Mouse (Mus musculus) midbrain, embryonic 13.5 days (tissue): ENCODE results near the gene Zscan22. TPM values are rescaled to one million over a fixed set of nuclear protein-coding genes. Genes with fewer than 3 reads are reported as not detected.
"Not testable (repeated sequence)": the region's sequence is repeated elsewhere in the genome, so short reads cannot be mapped to it uniquely, and the experiment has no call there.

Experiments
- ATAC-seq: fragments of 200-750 bp; cut with Nextera tagmentation; 2 replicates; pipeline ENCODE4 v1.8.0; 2017; ENCODE audit warnings: mild to moderate bottlenecking, moderate TSS enrichment, moderate library complexity
- H3K27ac ChIP-seq: fragments of 300-500 bp; sonication (generic); 2 replicates; pipeline ENCODE4 v1.5.1; 2015; ENCODE audit warnings: inconsistent platforms, mild to moderate bottlenecking, moderate library complexity
- H3K27me3 ChIP-seq: fragments of 300-500 bp; sonication (generic); 2 replicates; pipeline ENCODE4 v1.6.1; 2015; ENCODE audit warnings: mild to moderate bottlenecking, inconsistent platforms
- H3K36me3 ChIP-seq: fragments of 300-500 bp; sonication (generic); 2 replicates; pipeline ENCODE4 v1.6.1; 2015; ENCODE audit warnings: mild to moderate bottlenecking, inconsistent platforms
- H3K4me1 ChIP-seq: fragments of 300-500 bp; sonication (generic); replicated peaks from 2 replicates; pipeline ENCODE4 v1.6.1; 2015; ENCODE audit warnings: inconsistent platforms
- H3K4me2 ChIP-seq: fragments of 300-500 bp; sonication (generic); replicated peaks from 2 replicates; pipeline ENCODE4 v1.6.1; 2015; ENCODE audit warnings: moderate library complexity, mild to moderate bottlenecking, inconsistent platforms
- H3K4me3 ChIP-seq: fragments of 300-500 bp; sonication (generic); replicated peaks from 2 replicates; pipeline ENCODE4 v1.5.1; 2015; ENCODE audit warnings: mild to moderate bottlenecking, inconsistent platforms
- H3K9ac ChIP-seq: fragments of 300-500 bp; sonication (generic); replicated peaks from 2 replicates; pipeline ENCODE4 v1.6.1; 2015; ENCODE audit warnings: mild to moderate bottlenecking, inconsistent platforms
- H3K9me3 ChIP-seq: fragments of 300-500 bp; sonication (generic); 2 replicates; pipeline ENCODE4 v1.6.1; 2016; ENCODE audit warnings: mild to moderate bottlenecking, inconsistent platforms
- WGBS: fragments of 180-500 bp; shearing (Covaris S2); methylation state at CpG from one replicate; pipeline ENCODE4 v1.1.7; 2015; 5-methylcytosine and 5-hydroxymethylcytosine counted together
- polyA plus RNA-seq: library from polyadenylated mRNA; unstranded; fragments of >200 nt; fragmentation: Nextera tagmentation; extraction: Ambion mirVana; gene quantifications from 2 replicates; pipeline ENCODE4 v1.2.1, GENCODE M21; 2015

Zscan22 gene
- polyA plus RNA-seq, 1 experiment from 2014 or later, result 10.4 TPM

- H3K4me2 ChIP-seq, result no peak overlapping the region
- WGBS, result 86% methylated on average over 1 of the region's 1 CpGs
- no peaks in the 10 kb centered on the region for H3K27me3 ChIP-seq
- no peak overlapping the region for H3K27ac ChIP-seq
- H3K9me3 ChIP-seq, result no peaks in the 10 kb centered on the region
- peaks cover 10% of the 10 kb centered on the region for H3K4me1 ChIP-seq
- ATAC-seq, result no peak
- no peak overlapping the region for H3K9ac ChIP-seq
- no peak overlapping the region for H3K4me3 ChIP-seq
- H3K36me3 ChIP-seq, result peaks cover 60% of the 10 kb centered on the region
Measured at GRCm38 (mm10) chr7:12905146-12905545, 7.5 kb downstream of the Zscan22 start.

GRCm38 (mm10) chr7:12909498-12909962, 11.9 kb downstream of the Zscan22 start:
- H3K4me2 ChIP-seq, result peak overlapping the region; percentile 62
- no peaks in the 10 kb centered on the region for H3K9me3 ChIP-seq
- peak overlapping the region; percentile 75 for H3K27ac ChIP-seq
- H3K36me3 ChIP-seq, result peaks cover 47% of the 10 kb centered on the region
- peak overlapping the region; percentile 47 for H3K4me3 ChIP-seq
- H3K4me1 ChIP-seq, result peaks cover 10% of the 10 kb centered on the region
- H3K9ac ChIP-seq, result peak overlapping the region; percentile 60; the same call in 1 of the 2 replicates
- peak; percentile 68 for ATAC-seq
- WGBS, result 42% methylated on average over 7 of the region's 7 CpGs
- H3K27me3 ChIP-seq, result no peaks in the 10 kb centered on the region

DNA sequence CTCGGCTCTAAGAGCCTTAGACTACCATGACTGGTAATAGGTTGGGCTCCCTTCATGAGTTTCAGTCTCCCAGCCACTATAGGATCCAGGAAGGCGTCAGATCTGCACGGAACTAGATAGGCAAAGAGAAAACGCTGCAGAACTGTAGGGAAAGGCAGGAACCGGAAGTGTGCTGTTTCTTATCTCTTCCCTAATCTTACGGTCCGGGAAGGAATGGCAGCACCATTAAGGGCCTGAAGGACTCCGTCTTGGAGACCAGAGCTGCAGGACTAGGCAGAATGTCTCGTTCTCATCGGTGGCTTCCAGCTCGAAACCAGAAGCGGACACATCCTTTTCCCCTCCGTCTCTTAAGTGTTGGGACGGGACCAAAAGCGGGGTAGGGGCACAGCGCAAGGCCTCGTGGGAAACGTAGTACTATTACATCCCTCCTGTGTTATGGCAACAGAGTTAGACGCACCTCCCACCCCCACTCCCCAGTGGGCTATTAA, 12.6 kb downstream of the Zscan22 start:
- Histone ChIP-seq H3K4me3 (peak overlapping the region; percentile 47), H3K4me1 (peaks cover 10% of the 10 kb centered on the region), H3K27ac (peak overlapping the region; percentile 75), H3K9me3 (no peaks in the 10 kb centered on the region), H3K27me3 (no peaks in the 10 kb centered on the region), H3K9ac (peak overlapping the region; percentile 60), H3K4me2 (peak overlapping the region; percentile 62), H3K36me3 (peaks cover 41% of the 10 kb centered on the region)
- peak; percentile 89 for ATAC-seq
- 6% methylated on average over 19 of the region's 19 CpGs for WGBS

- Histone ChIP-seq H3K27me3 (no peaks in the 10 kb centered on the region), H3K4me3 (no peak overlapping the region), H3K9ac (no peak overlapping the region), H3K27ac (no peak overlapping the region), H3K36me3 (peaks cover 7% of the 10 kb centered on the region; the same call in 1 of the 2 replicates), H3K4me2 (no peak overlapping the region), H3K4me1 (peaks cover 10% of the 10 kb centered on the region), H3K9me3 (no peaks in the 10 kb centered on the region)
- ATAC-seq, result no peak
Measured at GRCm38 (mm10) chr7:12913556-12913955, 15.9 kb downstream of the Zscan22 start.

DNA sequence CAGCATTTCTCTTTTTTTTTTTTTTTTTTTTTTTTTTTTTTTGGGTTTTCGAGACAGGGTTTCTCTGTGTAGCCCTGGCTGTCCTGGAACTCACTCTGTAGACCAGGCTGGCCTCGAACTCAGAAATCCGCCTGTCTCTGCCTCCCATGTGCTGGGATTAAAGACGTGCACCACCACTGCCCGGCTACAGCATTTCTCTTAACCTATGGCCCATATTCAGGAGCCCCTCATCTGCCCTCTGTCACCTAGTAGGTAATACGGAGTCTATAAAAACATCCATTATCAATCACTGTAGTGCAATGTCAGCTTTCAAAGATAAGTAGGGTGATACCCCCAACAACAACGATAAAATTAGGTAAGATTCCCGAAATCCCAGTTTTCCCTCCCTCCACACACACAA, 22.9 kb downstream of the Zscan22 start:
- not testable (repeated sequence) for ATAC-seq
- WGBS, result 93% methylated on average over 7 of the region's 8 CpGs

DNA sequence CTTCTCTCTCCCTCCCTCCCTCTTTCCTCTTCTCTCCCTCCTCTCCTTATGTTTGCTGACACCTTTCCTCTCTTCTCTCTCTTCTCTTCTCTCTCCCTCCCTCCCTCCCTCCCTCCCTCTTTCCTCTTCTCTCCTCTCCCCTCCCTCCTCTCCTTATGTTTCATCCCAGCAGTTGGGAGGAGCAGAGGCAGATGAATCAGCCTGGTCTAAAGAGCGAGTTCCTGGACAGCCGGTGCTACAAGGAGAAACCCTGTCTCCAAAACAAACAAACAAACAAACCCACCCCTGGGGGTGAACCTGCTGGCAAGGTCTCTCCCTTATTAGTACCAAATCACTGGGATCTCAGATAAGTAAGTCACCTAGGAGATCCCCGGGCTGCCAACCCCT, 23.7 kb downstream of the Zscan22 start:
- peak overlapping the region; percentile 99 for H3K4me2 ChIP-seq
- WGBS, result 1% methylated on average over 3 of the region's 3 CpGs
- H3K36me3 ChIP-seq, result peaks cover 32% of the 10 kb centered on the region
- H3K27ac ChIP-seq, result peak overlapping the region; percentile 92
- ATAC-seq, result no peak
- H3K9ac ChIP-seq, result peak overlapping the region; percentile 87
- H3K4me3 ChIP-seq, result peak overlapping the region; percentile 82
- no peaks in the 10 kb centered on the region for H3K9me3 ChIP-seq
- H3K4me1 ChIP-seq, result peaks cover 20% of the 10 kb centered on the region
- H3K27me3 ChIP-seq, result peaks cover 9% of the 10 kb centered on the region

More for the DNA sequence above, 22.9 kb downstream of the Zscan22 start:
- H3K27ac ChIP-seq, H3K9me3 ChIP-seq, H3K27me3 ChIP-seq, H3K4me2 ChIP-seq, H3K4me3 ChIP-seq, H3K9ac ChIP-seq: not testable (repeated sequence)
- Histone ChIP-seq H3K36me3 (peaks cover 24% of the 10 kb centered on the region), H3K4me1 (peaks cover 20% of the 10 kb centered on the region)

DNA sequence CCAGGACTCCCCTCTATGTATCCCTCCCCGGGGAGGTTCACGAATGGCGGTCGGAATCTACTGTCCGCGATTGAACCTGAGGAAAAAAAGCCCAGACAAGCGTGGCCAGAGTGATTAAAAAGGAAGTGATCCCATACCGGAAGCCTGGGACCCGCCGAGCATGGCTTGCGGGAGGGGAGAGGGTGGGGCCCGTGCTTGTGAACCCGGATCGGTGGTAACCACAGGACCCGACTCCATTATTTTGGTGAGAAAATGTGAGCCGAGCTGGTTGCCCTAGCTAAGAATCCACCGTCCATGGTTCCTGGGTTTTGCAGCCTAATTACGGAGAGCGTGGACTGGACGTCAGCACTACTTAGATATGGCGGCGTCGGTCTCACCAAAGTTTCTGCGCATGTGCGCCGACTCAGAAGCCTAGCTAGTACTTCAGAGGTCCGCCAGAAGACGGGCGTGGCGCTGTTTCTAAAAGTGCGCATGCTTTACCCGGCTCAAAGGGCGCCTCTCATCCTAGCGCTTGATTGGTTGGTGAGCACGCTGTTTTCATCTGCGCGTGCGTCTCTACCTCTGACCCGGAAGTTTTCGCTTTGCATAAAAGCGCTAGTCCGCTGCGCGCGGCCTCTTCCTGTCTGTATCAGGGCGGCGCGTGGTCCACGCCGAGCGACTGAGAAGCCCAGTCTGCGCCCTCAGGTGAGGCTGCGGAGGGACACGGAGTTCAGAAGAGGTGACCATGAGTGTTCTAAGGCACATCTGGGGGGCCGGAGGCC, 24.3 kb downstream of the Zscan22 start, which contains the start of gene Rps5:
Gene Rps5 (plus strand): TSS at position 586 of the 761 bp plus-strand sequence.
- peak; percentile 99 for ATAC-seq
- H3K36me3 ChIP-seq, result peaks cover 38% of the 10 kb centered on the region

DNA sequence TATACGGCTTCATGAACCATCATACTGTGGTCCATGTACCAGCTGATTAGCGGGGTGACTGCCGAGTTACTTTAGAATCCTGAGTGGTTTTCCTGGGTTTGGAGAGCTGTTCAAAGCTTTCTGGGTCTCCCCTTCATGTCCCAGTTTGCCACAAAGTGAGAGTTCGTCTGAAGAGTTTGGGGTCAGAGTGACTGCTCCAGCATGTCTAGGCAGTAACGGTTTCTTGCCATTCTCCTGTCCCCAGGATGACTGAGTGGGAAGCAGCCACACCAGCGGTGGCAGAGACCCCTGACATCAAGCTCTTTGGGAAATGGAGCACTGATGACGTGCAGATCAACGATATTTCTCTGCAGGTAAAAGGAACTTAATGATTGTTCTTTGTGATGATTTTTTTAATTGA, 25.1 kb downstream of the Zscan22 start:
- H3K27ac ChIP-seq, result peak overlapping the region; percentile 3; the same call in 1 of the 2 replicates
- no peak for ATAC-seq
- 5% methylated on average over 8 of the region's 8 CpGs for WGBS

More for the DNA sequence above, 24.3 kb downstream of the Zscan22 start, which contains the start of gene Rps5:
- WGBS, result under 1% methylated on average over 55 of the region's 55 CpGs
- H3K9ac ChIP-seq, result peak within 1 kb of the TSS; percentile 87
- H3K27me3 ChIP-seq, result peaks cover 15% of the 10 kb centered on the region
- H3K27ac ChIP-seq, result peak within 1 kb of the TSS; percentile 92
- peak within 1 kb of the TSS; percentile 82 for H3K4me3 ChIP-seq
- peaks cover 20% of the 10 kb centered on the region for H3K4me1 ChIP-seq
- H3K4me2 ChIP-seq, result peak within 1 kb of the TSS; percentile 99
- H3K9me3 ChIP-seq, result no peaks in the 10 kb centered on the region

GRCm38 (mm10) chr7:12926316-12926715, 28.7 kb downstream of the Zscan22 start:
- 90% methylated on average over 7 of the region's 7 CpGs for WGBS
- Histone ChIP-seq H3K4me2 (no peak overlapping the region), H3K27ac (no peak overlapping the region), H3K4me1 (peaks cover 23% of the 10 kb centered on the region), H3K4me3 (no peak overlapping the region), H3K36me3 (peaks cover 49% of the 10 kb centered on the region), H3K9ac (no peak overlapping the region), H3K27me3 (peaks cover 33% of the 10 kb centered on the region), H3K9me3 (no peaks in the 10 kb centered on the region)
- ATAC-seq, result no peak

More for the DNA sequence above, 25.1 kb downstream of the Zscan22 start:
- peaks cover 20% of the 10 kb centered on the region for H3K4me1 ChIP-seq
- H3K9ac ChIP-seq, result peak overlapping the region; percentile 87
- peak overlapping the region; percentile 99 for H3K4me2 ChIP-seq
- H3K4me3 ChIP-seq, result peak overlapping the region; percentile 82
- peaks cover 45% of the 10 kb centered on the region for H3K36me3 ChIP-seq
- H3K9me3 ChIP-seq, result no peaks in the 10 kb centered on the region
- H3K27me3 ChIP-seq, result peaks cover 23% of the 10 kb centered on the region

- no peak within 1 kb of the TSS for H3K27ac ChIP-seq
- ATAC-seq, result no peak
- peaks cover 49% of the 10 kb centered on the region for H3K36me3 ChIP-seq
- H3K9ac ChIP-seq, result peak within 1 kb of the TSS; percentile 51; the same call in 1 of the 2 replicates
- H3K4me3 ChIP-seq, result peak within 1 kb of the TSS; percentile 24
- H3K4me2 ChIP-seq, result peak within 1 kb of the TSS; percentile 42
- 25% methylated on average over 8 of the region's 8 CpGs for WGBS
- H3K9me3 ChIP-seq, result no peaks in the 10 kb centered on the region
- H3K4me1 ChIP-seq, result peaks cover 23% of the 10 kb centered on the region
- H3K27me3 ChIP-seq, result peaks cover 33% of the 10 kb centered on the region
Measured at GRCm38 (mm10) chr7:12927191-12927680, 29.6 kb downstream of the Zscan22 start, which contains the start of gene Rnf225. Gene Rnf225 (plus strand): TSS chr7:12927416.

DNA sequence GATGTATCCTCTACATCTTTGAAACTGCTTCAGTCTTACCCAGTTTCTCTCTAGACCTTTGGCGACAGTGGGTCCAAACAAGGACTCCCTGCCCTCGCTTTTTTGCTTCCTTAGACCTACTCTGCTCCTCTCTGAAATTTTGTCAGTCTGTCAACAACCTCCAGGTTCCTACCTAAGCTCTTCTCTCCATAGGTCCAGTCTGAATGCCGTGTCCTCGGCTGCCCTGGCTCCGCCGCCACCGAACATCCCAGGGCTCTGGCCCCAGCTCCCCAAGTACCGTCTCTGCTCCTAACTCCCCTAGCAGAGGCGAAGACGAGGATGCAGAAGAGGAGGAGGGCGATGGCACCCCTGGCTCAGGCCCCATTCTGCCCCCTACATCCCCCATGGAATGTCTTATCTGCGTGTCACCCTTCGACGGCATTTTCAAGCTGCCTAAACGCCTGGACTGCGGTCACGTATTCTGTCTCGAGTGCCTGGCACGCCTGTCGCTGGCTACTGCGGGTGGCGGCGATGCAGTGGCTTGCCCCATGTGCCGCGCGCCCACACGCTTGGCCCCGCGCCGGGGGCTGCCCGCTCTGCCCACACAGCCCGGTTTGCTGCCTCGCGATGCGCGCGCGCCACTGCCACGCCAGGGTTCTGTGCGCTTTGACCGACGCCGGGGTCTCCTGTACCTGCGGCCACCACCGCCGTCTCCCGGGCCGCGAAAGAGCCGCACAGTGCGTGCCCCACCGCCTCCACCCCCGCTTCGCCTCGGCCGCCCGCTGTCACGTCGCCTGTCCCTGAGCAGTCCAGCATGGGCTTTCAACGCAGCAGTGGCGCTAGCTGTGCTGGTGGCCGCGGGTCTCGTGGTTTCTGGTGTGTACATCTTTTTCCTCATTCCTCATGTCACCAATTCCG, 30.3 kb downstream of the Zscan22 start:
- peak; percentile 62; the same call in 1 of the 2 replicates for ATAC-seq
- Histone ChIP-seq H3K27ac (no peak overlapping the region), H3K4me1 (peaks cover 19% of the 10 kb centered on the region), H3K27me3 (peaks cover 33% of the 10 kb centered on the region), H3K9me3 (no peaks in the 10 kb centered on the region), H3K4me3 (peak overlapping the region; percentile 24), H3K4me2 (peak overlapping the region; percentile 42), H3K36me3 (peaks cover 49% of the 10 kb centered on the region), H3K9ac (peak overlapping the region; percentile 51; the same call in 1 of the 2 replicates)
- WGBS, result 4% methylated on average over 65 of the region's 65 CpGs
